Mouse (Mus musculus) heart, postnatal 0 days (tissue): Measurements from ENCODE around the gene Cep295nl.

Experiments
- CTCF ChIP-seq: IDR thresholded peaks from 2 replicates; pipeline ENCODE4 v1.5.1; 2016; ENCODE audit warnings: antibody characterized with exemption, control low read depth, low read depth
- EP300 ChIP-seq: IDR thresholded peaks from 2 replicates; pipeline ENCODE4 v1.6.1; 2016; ENCODE audit warnings: antibody characterized with exemption, low read depth

DNA sequence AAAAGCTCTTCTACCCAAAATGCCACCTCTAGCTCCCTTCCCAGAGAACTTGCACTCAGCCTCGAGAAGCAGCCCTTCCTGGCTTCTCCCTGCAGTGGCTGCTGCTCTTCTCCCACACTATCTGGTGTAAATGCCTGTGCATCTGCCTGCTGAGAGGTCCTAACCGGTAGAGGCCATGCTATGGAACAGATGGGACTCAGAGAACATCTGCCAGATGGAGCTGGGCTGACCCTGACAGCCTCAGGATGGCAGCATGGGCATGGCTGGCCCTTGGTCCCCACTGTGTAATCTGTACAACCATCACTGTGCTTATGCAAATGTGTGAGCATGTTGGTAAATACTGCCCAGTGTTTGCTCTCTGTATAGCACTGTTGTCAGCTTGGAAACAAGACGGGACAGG, 19.7 kb downstream of the Cep295nl start:
- TF ChIP-seq CTCF (no peak), EP300 (no peak)
